Mouse (Mus musculus): ENCODE measurements at regions not wholly inside any gene's neighbourhood (a gene's known extent, or its start where the extent isn't known, plus 50 kb on each side); places are given as distances from the start of the nearest gene placed in this dataset.

GRCm38 (mm10) chr9:78965226-78965950 lies 350.0 kb downstream of the Cd109 start:
- no peak for ATAC-seq (ENCODE audit: low read depth)

DNA sequence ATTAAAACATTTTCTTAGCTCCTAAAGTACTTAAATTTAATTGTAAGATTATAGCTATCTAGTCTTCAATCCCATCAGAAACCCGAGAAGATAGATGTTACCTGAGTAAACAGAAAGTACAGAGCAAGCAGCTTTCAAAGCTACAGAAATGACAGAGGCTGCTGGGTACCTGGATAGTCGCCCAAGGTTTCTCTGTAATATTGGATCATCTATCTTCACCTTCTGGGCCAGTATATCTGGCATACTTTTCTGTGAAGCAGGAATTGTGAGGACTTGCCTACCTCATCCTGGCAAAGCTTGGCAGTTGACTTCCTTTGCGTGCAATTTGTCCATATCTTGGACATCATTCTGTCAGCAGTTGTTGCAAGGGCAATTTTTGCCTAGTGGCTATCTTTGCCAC lies 356.4 kb downstream of the Cd109 start:
- Histone ChIP-seq H3K9ac (replicated peaks; ENCODE audit: low read depth, low read length) (no peak overlapping the region), H3K27me3 (ENCODE audit: control insufficient read depth, insufficient read depth, low read length) (no peaks in the 10 kb centered on the region), H3K4me1 (ENCODE audit: control insufficient read depth, insufficient read depth, low read length) (no peaks in the 10 kb centered on the region), H3K4me2 (ENCODE audit: low read depth, low read length) (no peak overlapping the region), H3K27ac (ENCODE audit: low read depth, low read length) (no peak overlapping the region), H3K9me3 (ENCODE audit: control insufficient read depth, low read length) (no peaks in the 10 kb centered on the region), H3K36me3 (ENCODE audit: control insufficient read depth, insufficient read depth, low read length) (no peaks in the 10 kb centered on the region), H3K4me3 (ENCODE audit: low read depth, low read length) (no peak overlapping the region)
- no peak for ATAC-seq (ENCODE audit: low read depth)
- 87% methylated on average over 3 of the region's 3 CpGs for WGBS

More at GRCm38 (mm10) chr9:78965226-78965950, 350.0 kb downstream of the Cd109 start:
- WGBS = 76% methylated on average over 14 of the region's 14 CpGs
- Histone ChIP-seq H3K36me3 (ENCODE audit: control insufficient read depth, insufficient read depth, low read length) (no peaks in the 10 kb centered on the region), H3K9me3 (ENCODE audit: control insufficient read depth, low read length) (no peaks in the 10 kb centered on the region), H3K4me1 (ENCODE audit: control insufficient read depth, insufficient read depth, low read length) (no peaks in the 10 kb centered on the region), H3K4me2 (ENCODE audit: low read depth, low read length) (no peak overlapping the region), H3K27ac (ENCODE audit: low read depth, low read length) (no peak overlapping the region), H3K9ac (replicated peaks; ENCODE audit: low read depth, low read length) (no peak overlapping the region), H3K27me3 (ENCODE audit: control insufficient read depth, insufficient read depth, low read length) (no peaks in the 10 kb centered on the region), H3K4me3 (ENCODE audit: low read depth, low read length) (no peak overlapping the region)

DNA sequence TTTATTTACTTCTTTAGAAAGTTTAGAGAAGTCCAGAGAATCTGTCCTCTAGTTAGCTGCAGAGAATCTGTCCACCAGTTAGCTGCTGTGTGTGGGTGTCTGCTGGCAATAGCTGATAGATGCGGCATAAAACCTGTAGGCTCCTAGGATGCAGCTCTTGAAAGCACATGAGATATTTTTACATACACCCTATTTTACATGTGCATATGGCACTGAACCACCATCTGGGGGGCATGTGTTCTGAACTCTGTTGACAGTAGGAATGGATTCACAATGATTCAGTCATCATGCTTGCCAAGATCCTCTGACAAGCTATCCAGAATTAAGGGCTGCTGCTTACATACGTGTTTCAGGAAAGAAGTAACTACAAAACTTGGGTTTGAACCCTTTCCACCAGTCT lies 368.4 kb downstream of the Cd109 start:
- no peak for ATAC-seq (ENCODE audit: low read depth)
- H3K27me3 ChIP-seq (ENCODE audit: control insufficient read depth, insufficient read depth, low read length) = no peaks in the 10 kb centered on the region
- H3K4me2 ChIP-seq (ENCODE audit: low read depth, low read length) = no peak overlapping the region
- H3K36me3 ChIP-seq (ENCODE audit: control insufficient read depth, insufficient read depth, low read length) = no peaks in the 10 kb centered on the region
- H3K27ac ChIP-seq (ENCODE audit: low read depth, low read length) = no peak overlapping the region
- no peak overlapping the region for H3K4me3 ChIP-seq (ENCODE audit: low read depth, low read length)
- H3K9ac ChIP-seq (replicated peaks; ENCODE audit: low read depth, low read length) = no peak overlapping the region
- 86% methylated on average over 2 of the region's 2 CpGs for WGBS
- H3K9me3 ChIP-seq (ENCODE audit: control insufficient read depth, low read length) = no peaks in the 10 kb centered on the region
- no peaks in the 10 kb centered on the region for H3K4me1 ChIP-seq (ENCODE audit: control insufficient read depth, insufficient read depth, low read length)

GRCm38 (mm10) chr9:78985184-78985864 lies 370.0 kb downstream of the Cd109 start:
- no peaks in the 10 kb centered on the region for H3K4me1 ChIP-seq (ENCODE audit: control insufficient read depth, insufficient read depth, low read length)
- ATAC-seq (ENCODE audit: low read depth) = no peak
- 89% methylated on average over 5 of the region's 5 CpGs for WGBS

DNA sequence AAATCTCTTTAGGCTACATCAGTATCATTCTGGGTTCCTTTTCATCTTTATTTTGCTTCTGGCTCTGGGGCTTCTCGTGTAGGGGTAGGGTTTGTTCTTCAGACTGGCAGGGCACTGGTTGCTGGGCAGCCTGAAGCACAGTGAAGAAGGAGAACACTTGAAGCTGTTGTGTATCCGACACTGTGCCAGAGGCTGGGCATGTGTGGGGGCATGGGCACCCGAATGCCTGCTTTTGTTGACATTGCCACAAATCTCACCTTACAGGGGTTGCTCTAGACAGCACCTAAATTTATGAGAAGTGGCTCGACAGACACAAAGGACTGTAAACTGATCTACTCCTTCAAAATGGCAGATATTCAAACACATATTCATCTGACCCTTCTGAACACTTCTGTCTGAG lies 376.0 kb downstream of the Cd109 start:
- 56% methylated on average over 4 of the region's 4 CpGs for WGBS
- no peaks in the 10 kb centered on the region for H3K4me1 ChIP-seq (ENCODE audit: control insufficient read depth, insufficient read depth, low read length)
- H3K36me3 ChIP-seq (ENCODE audit: control insufficient read depth, insufficient read depth, low read length) = no peaks in the 10 kb centered on the region
- H3K4me3 ChIP-seq (ENCODE audit: low read depth, low read length) = no peak overlapping the region
- no peaks in the 10 kb centered on the region for H3K27me3 ChIP-seq (ENCODE audit: control insufficient read depth, insufficient read depth, low read length)
- H3K27ac ChIP-seq (ENCODE audit: low read depth, low read length) = no peak overlapping the region
- H3K9ac ChIP-seq (replicated peaks; ENCODE audit: low read depth, low read length) = no peak overlapping the region
- ATAC-seq (ENCODE audit: low read depth) = 0 out of 2 replicates have a peak, but pooled peaks have one; percentile 58
- H3K9me3 ChIP-seq (ENCODE audit: control insufficient read depth, low read length) = no peaks in the 10 kb centered on the region
- H3K4me2 ChIP-seq (ENCODE audit: low read depth, low read length) = no peak overlapping the region

More at GRCm38 (mm10) chr9:78985184-78985864, 370.0 kb downstream of the Cd109 start:
- no peaks in the 10 kb centered on the region for H3K27me3 ChIP-seq (ENCODE audit: control insufficient read depth, insufficient read depth, low read length)
- no peak overlapping the region for H3K4me3 ChIP-seq (ENCODE audit: low read depth, low read length)
- no peaks in the 10 kb centered on the region for H3K9me3 ChIP-seq (ENCODE audit: control insufficient read depth, low read length)
- H3K27ac ChIP-seq (ENCODE audit: low read depth, low read length) = no peak overlapping the region
- no peak overlapping the region for H3K4me2 ChIP-seq (ENCODE audit: low read depth, low read length)
- no peak overlapping the region for H3K9ac ChIP-seq (replicated peaks; ENCODE audit: low read depth, low read length)
- no peaks in the 10 kb centered on the region for H3K36me3 ChIP-seq (ENCODE audit: control insufficient read depth, insufficient read depth, low read length)

GRCm38 (mm10) chr9:79001081-79001480 lies 385.7 kb downstream of the Cd109 start:
- Histone ChIP-seq H3K27me3 (ENCODE audit: control insufficient read depth, insufficient read depth, low read length) (no peaks in the 10 kb centered on the region), H3K36me3 (ENCODE audit: control insufficient read depth, insufficient read depth, low read length) (no peaks in the 10 kb centered on the region), H3K9ac (replicated peaks; ENCODE audit: low read depth, low read length) (no peak overlapping the region), H3K4me2 (ENCODE audit: low read depth, low read length) (no peak overlapping the region), H3K9me3 (ENCODE audit: control insufficient read depth, low read length) (no peaks in the 10 kb centered on the region), H3K4me1 (ENCODE audit: control insufficient read depth, insufficient read depth, low read length) (no peaks in the 10 kb centered on the region), H3K27ac (ENCODE audit: low read depth, low read length) (no peak overlapping the region), H3K4me3 (ENCODE audit: low read depth, low read length) (no peak overlapping the region)
- no peak for ATAC-seq (ENCODE audit: low read depth)

- H3K4me2 ChIP-seq (ENCODE audit: low read depth, low read length) = no peak overlapping the region
- no peak for ATAC-seq (ENCODE audit: low read depth)
- no peaks in the 10 kb centered on the region for H3K4me1 ChIP-seq (ENCODE audit: control insufficient read depth, insufficient read depth, low read length)
- H3K9me3 ChIP-seq (ENCODE audit: control insufficient read depth, low read length) = no peaks in the 10 kb centered on the region
- no peak overlapping the region for H3K4me3 ChIP-seq (ENCODE audit: low read depth, low read length)
- no peaks in the 10 kb centered on the region for H3K27me3 ChIP-seq (ENCODE audit: control insufficient read depth, insufficient read depth, low read length)
- no peaks in the 10 kb centered on the region for H3K36me3 ChIP-seq (ENCODE audit: control insufficient read depth, insufficient read depth, low read length)
- no peak overlapping the region for H3K27ac ChIP-seq (ENCODE audit: low read depth, low read length)
- H3K9ac ChIP-seq (replicated peaks; ENCODE audit: low read depth, low read length) = no peak overlapping the region
- 79% methylated on average over 1 of the region's 1 CpGs for WGBS
These were observed 386.6 kb downstream of the Cd109 start for GRCm38 (mm10) chr9:79001930-79002329.

DNA sequence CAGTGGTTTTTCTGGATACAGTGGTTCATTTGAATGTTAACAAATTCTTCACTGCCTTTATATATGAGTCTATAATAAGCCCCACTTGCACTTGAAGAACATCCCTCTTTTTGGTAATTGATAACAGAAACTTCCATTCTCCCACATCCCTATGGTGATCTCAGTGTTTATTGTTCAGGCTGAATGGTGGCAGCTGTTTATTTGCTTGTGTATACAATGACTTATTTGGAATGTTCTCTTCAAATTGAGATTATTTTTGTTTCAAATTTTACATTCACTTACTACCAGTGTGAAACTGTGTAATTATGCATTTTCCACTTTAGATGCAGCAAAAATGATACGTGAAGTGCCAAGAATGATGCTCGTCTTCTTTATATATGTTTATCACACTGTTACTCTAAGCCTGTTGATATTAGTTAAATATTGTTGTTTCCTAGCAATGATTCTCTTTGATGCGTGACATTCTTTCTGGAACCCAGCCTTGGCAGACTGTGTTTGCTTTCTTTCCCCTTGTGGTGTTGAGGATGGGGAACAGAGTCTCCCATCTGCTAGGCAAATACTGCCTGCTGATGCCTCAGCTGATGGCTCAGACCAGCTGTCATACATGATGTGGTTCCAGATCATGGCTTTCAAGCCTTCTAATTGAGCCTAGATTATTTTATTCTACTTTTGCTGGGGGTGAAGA lies 389.1 kb downstream of the Cd109 start:
- no peaks in the 10 kb centered on the region for H3K9me3 ChIP-seq (ENCODE audit: control insufficient read depth, low read length)
- ATAC-seq (ENCODE audit: low read depth) = no peak
- H3K9ac ChIP-seq (replicated peaks; ENCODE audit: low read depth, low read length) = no peak overlapping the region

GRCm38 (mm10) chr9:79022291-79022690 lies 406.9 kb downstream of the Cd109 start:
- 94% methylated on average over 2 of the region's 2 CpGs for WGBS
- Histone ChIP-seq H3K27me3 (ENCODE audit: control insufficient read depth, insufficient read depth, low read length) (no peaks in the 10 kb centered on the region), H3K4me2 (ENCODE audit: low read depth, low read length) (no peak overlapping the region), H3K27ac (ENCODE audit: low read depth, low read length) (no peak overlapping the region), H3K4me3 (ENCODE audit: low read depth, low read length) (no peak overlapping the region), H3K36me3 (ENCODE audit: control insufficient read depth, insufficient read depth, low read length) (no peaks in the 10 kb centered on the region), H3K9ac (replicated peaks; ENCODE audit: low read depth, low read length) (no peak overlapping the region), H3K9me3 (ENCODE audit: control insufficient read depth, low read length) (no peaks in the 10 kb centered on the region), H3K4me1 (ENCODE audit: control insufficient read depth, insufficient read depth, low read length) (no peaks in the 10 kb centered on the region)
- ATAC-seq (ENCODE audit: low read depth) = no peak

More for the DNA sequence above, 389.1 kb downstream of the Cd109 start:
- no peaks in the 10 kb centered on the region for H3K36me3 ChIP-seq (ENCODE audit: control insufficient read depth, insufficient read depth, low read length)
- whole genome bisulfite sequencing = 78% methylated on average over 3 of the region's 3 CpGs
- H3K27me3 ChIP-seq (ENCODE audit: control insufficient read depth, insufficient read depth, low read length) = no peaks in the 10 kb centered on the region
- no peaks in the 10 kb centered on the region for H3K4me1 ChIP-seq (ENCODE audit: control insufficient read depth, insufficient read depth, low read length)
- H3K4me2 ChIP-seq (ENCODE audit: low read depth, low read length) = no peak overlapping the region
- no peak overlapping the region for H3K27ac ChIP-seq (ENCODE audit: low read depth, low read length)
- no peak overlapping the region for H3K4me3 ChIP-seq (ENCODE audit: low read depth, low read length)
